Mouse (Mus musculus): ENCODE data around the gene Chchd3. TPM values are rescaled to one million over a fixed set of nuclear protein-coding genes. Genes with fewer than 3 reads are reported as not detected.

Gene Chchd3
- total RNA-seq, 1 experiment from 2014 or later: 76.9 TPM

DNA sequence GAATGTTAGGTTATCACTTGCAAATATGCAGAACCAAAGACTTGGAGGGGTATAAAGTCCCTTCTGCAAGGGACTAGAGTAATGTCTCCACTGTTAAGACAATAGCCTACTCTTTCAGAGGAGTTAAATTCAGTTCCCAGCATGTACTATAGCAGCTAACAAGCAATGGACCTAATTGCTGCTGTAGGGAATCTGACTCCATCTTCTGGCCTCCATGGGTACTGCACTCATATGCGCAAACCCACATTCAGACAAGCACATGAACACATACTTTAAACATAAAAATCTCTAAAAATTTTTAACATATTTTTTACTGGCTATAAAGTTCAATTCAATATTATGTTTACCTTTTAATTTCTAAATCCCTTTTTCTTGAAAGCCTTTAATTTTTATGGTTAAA, 310.2 kb downstream of the Chchd3 start:
- ATAC-seq (ENCODE audit: extremely low read depth, insufficient number of reproducible peaks, low FRiP score, poor library complexity, severe bottlenecking): no peak

GRCm38 (mm10) chr6:32748777-32749176, 311.3 kb downstream of the Chchd3 start:
- no peak for ATAC-seq (ENCODE audit: extremely low read depth, insufficient number of reproducible peaks, low FRiP score, poor library complexity, severe bottlenecking)

GRCm38 (mm10) chr6:32747333-32747732, 312.7 kb downstream of the Chchd3 start:
- ATAC-seq (ENCODE audit: extremely low read depth, insufficient number of reproducible peaks, low FRiP score, poor library complexity, severe bottlenecking): no peak

Other genes with a start within 250 kb of the Chchd3 start
- 54.0 and 54.8 TPM in 2 replicates for gene Exoc4, start 188.8 kb upstream of the Chchd3 start, total RNA-seq (2017)

Data from neutrophil, adult 5-6 weeks (primary cell).